Comparison of ENCODE assay signal across 11 mouse cellular contexts in the genomic region with DNA sequence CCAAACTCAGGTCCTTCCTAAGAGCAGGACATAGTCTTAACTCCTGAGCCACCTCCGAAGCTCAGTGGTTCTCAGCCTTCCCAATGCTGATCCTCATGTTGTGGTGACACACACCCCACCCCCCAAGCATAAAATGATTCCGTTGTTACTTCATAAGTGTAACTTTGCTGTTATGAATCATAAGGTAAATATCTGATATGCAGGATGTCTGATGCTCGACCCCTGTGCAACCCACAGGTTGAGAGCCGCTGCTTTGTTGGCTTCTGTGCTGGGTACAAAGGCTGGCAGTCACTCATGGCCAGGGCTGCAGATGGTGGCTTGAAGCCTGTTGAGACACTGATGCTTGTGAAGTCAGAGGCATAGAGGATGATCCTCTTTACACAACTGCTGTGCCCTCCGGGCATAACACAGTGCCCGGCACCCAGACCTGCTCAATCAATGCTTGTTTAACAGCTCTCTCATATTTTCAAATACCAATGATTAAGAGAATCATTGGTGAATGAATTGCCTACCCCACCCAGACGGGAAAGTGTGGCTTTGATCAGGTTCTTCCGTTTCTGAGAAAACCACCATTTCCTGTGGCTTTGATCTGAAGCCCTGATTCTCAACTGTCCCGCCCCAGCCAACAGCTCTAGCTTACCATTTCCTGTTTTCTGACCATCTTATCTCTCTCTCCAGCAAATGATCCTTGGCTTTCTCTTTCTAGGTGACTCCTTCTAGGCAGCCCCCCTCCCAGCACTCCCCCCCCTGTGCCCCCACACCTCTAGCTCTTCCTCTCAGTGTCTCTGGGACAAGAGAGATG. TPM values are rescaled to one million over a fixed set of nuclear protein-coding genes. Genes with fewer than 3 reads are reported as not detected.
DNase-seq lines count a peak whose midpoint lies in the region; ATAC-seq and TF ChIP-seq lines count a peak whose summit lies in the region.
"Had no signal": no experiment of that assay in that cellular context is flagged by ENCODE, and none has a peak within 500 bp of the region (broad histone marks: within the 10 kb centered on the region; RNA-seq: fewer than 3 reads in every experiment).

No protein-coding gene starts in this region.

- 62% methylated on average over 9 of the region's 9 CpGs for WGBS in limb, embryonic 10.5 days
- WGBS in stomach, postnatal 0 days = 57% methylated on average over 9 of the region's 9 CpGs
- 86% methylated on average over 9 of the region's 9 CpGs for WGBS in forebrain, embryonic 12.5 days

- no peaks in the 10 kb centered on the region for H3K79me2 ChIP-seq in C2C12 (ENCODE audit: control insufficient read depth, insufficient read depth)

- H3K4me1 ChIP-seq in limb, embryonic 10.5 days = peaks cover 57% of the 10 kb centered on the region
- peaks cover 9% of the 10 kb centered on the region for H3K4me1 ChIP-seq in stomach, postnatal 0 days (replicated peaks; ENCODE audit: control insufficient read depth, insufficient read depth)
- H3K4me1 ChIP-seq in forebrain, embryonic 12.5 days = 0 out of 2 replicates have a peak, but pooled peaks cover 4% of the 10 kb centered on the region

- peak; percentile 56 for DNase-seq in ES-CJ7 (ENCODE audit: low read depth, low spot score)
- DNase-seq in limb, embryonic 10.5 days (ENCODE audit: low spot score) = no peak
- no peak for DNase-seq in stomach, postnatal 0 days (ENCODE audit: low spot score)
- no peak for DNase-seq in kidney, postnatal 14 days
- no peak for DNase-seq in urinary bladder, adult 18-20 months (ENCODE audit: low spot score in 2 of 2)
- DNase-seq: right cerebral cortex, postnatal 25 days had no signal

- no peak for TF ChIP-seq CTCF in C2C12 (IDR thresholded peaks at IDR 0.05; ENCODE audit: control insufficient read depth, insufficient read depth, insufficient read length)
- TF ChIP-seq CTCF in stomach, postnatal 0 days (IDR thresholded peaks at IDR 0.05; ENCODE audit: low read depth) = no peak

- H3K9ac ChIP-seq in stomach, postnatal 0 days (ENCODE audit: low read length) = no peak overlapping the region
- no peak overlapping the region for H3K9ac ChIP-seq in forebrain, embryonic 12.5 days

- H3K27ac ChIP-seq in limb, embryonic 10.5 days = peak overlapping the region; percentile 74
- H3K27ac ChIP-seq in stomach, postnatal 0 days (replicated peaks) = 0 out of 2 replicates have a peak overlapping the region, but pooled peaks have one; percentile 81
- H3K27ac ChIP-seq in forebrain, embryonic 12.5 days = no peak overlapping the region
- H3K27ac ChIP-seq: midbrain, embryonic 10.5 days had no signal

- H3K4me2 ChIP-seq in stomach, postnatal 0 days (replicated peaks; ENCODE audit: low read depth) = no peak overlapping the region
- H3K4me2 ChIP-seq in forebrain, embryonic 12.5 days = no peak overlapping the region

- no peaks in the 10 kb centered on the region for H3K79me3 ChIP-seq in C2C12 (ENCODE audit: low read depth)

- no peaks in the 10 kb centered on the region for H3K9me3 ChIP-seq in limb, embryonic 10.5 days (replicated peaks)
- no peaks in the 10 kb centered on the region for H3K9me3 ChIP-seq in stomach, postnatal 0 days (ENCODE audit: control insufficient read depth, low read length)
- H3K9me3 ChIP-seq in forebrain, embryonic 12.5 days = no peaks in the 10 kb centered on the region
- H3K9me3 ChIP-seq: midbrain, embryonic 10.5 days had no signal

- H3K36me3 ChIP-seq in C2C12 (ENCODE audit: control insufficient read depth, insufficient read depth) = no peaks in the 10 kb centered on the region
- no peaks in the 10 kb centered on the region for H3K36me3 ChIP-seq in limb, embryonic 10.5 days
- H3K36me3 ChIP-seq in stomach, postnatal 0 days (ENCODE audit: control insufficient read depth, insufficient read depth, low read length) = no peaks in the 10 kb centered on the region
- no peaks in the 10 kb centered on the region for H3K36me3 ChIP-seq in forebrain, embryonic 12.5 days (replicated peaks)
- H3K36me3 ChIP-seq: midbrain, embryonic 10.5 days had no signal

- no peak overlapping the region for H3ac ChIP-seq in C2C12 (ENCODE audit: control insufficient read depth, insufficient read length, low read depth)

- no peak for TF ChIP-seq EP300 in stomach, postnatal 0 days (optimal IDR thresholded peaks at IDR 0.05)

- no peak for ATAC-seq in stomach, postnatal 0 days (ENCODE audit: low FRiP score, low TSS enrichment)
- no peak for ATAC-seq in forebrain, embryonic 12.5 days (ENCODE audit: low FRiP score)

- H3K4me3 ChIP-seq in C2C12 (ENCODE audit: insufficient read depth, poor library complexity, severe bottlenecking) = no peak overlapping the region
- H3K4me3 ChIP-seq in limb, embryonic 10.5 days = no peak overlapping the region
- H3K4me3 ChIP-seq in stomach, postnatal 0 days (ENCODE audit: low read depth, low read length) = no peak overlapping the region
- H3K4me3 ChIP-seq in forebrain, embryonic 12.5 days (replicated peaks) = no peak overlapping the region
- H3K4me3 ChIP-seq: erythroblast, embryonic 14.5 days; midbrain, embryonic 10.5 days had no signal

- H3K27me3 ChIP-seq in C2C12 (ENCODE audit: control insufficient read depth, insufficient read depth, insufficient read length) = no peaks in the 10 kb centered on the region
- no peaks in the 10 kb centered on the region for H3K27me3 ChIP-seq in limb, embryonic 10.5 days (ENCODE audit: low read depth, poor library complexity, severe bottlenecking)
- H3K27me3 ChIP-seq in stomach, postnatal 0 days (ENCODE audit: control insufficient read depth, insufficient read depth, low read length) = no peaks in the 10 kb centered on the region
- H3K27me3 ChIP-seq in forebrain, embryonic 12.5 days = no peaks in the 10 kb centered on the region

TF ChIP-seq in C2C12, 6 proteins besides CTCF, POLR2A, EP300 and RAD21:
- peak; percentile 17 for TF ChIP-seq FOSL1 (IDR thresholded peaks at IDR 0.05; ENCODE audit: insufficient read depth, low read length, poor library complexity, severe bottlenecking)
- no peak for TF ChIP-seq MYOD1 (IDR thresholded peaks at IDR 0.05; ENCODE audit: control insufficient read depth, insufficient read length, low read depth)
- TF ChIP-seq MAX (IDR thresholded peaks at IDR 0.05) = peak; percentile 62
- TF ChIP-seq CEBPB (IDR thresholded peaks at IDR 0.05; ENCODE audit: low read depth) = peak; percentile 46
- TF ChIP-seq MYOG (IDR thresholded peaks at IDR 0.05; ENCODE audit: control insufficient read depth, extremely low read depth, insufficient read length) = no peak
- TF ChIP-seq USF1 (IDR thresholded peaks at IDR 0.05; ENCODE audit: low read depth) = no peak

RNA-seq across cellular contexts. Expression of a gene that starts 15.7 kb away (rescaled TPM):
- 0.18 TPM for polyA plus RNA-seq in C2C12 (2012; fragmentation: generic; extraction: Trizol)
- 0.74 and 1.4 TPM in 2 replicates for polyA plus RNA-seq in limb, embryonic 10.5 days (2016; fragmentation: Nextera tagmentation; extraction: Ambion mirVana)
- 0.82 and 1.1 TPM in 2 replicates for polyA plus RNA-seq in stomach, postnatal 0 days (2015; fragmentation: Nextera tagmentation; extraction: Ambion mirVana)
- polyA plus RNA-seq in forebrain, embryonic 12.5 days (2016; fragmentation: Nextera tagmentation; extraction: Ambion mirVana) = 0.04 and 0.29 TPM in 2 replicates
- polyA plus RNA-seq: erythroblast, embryonic 14.5 days; neural tube, embryonic 14.5 days had no signal

RNA-seq across cellular contexts. Expression of a gene that starts 50.1 kb away (rescaled TPM):
- polyA plus RNA-seq in C2C12 (2012; fragmentation: generic; extraction: Trizol) = 0.02 TPM
- polyA plus RNA-seq in limb, embryonic 10.5 days (2016; fragmentation: Nextera tagmentation; extraction: Ambion mirVana) = 0.82 and 1.3 TPM in 2 replicates
- polyA plus RNA-seq in stomach, postnatal 0 days (2015; fragmentation: Nextera tagmentation; extraction: Ambion mirVana) = 0.05 and 0.07 TPM in 2 replicates
- polyA plus RNA-seq in forebrain, embryonic 12.5 days (2016; fragmentation: Nextera tagmentation; extraction: Ambion mirVana) = 0.19 TPM in 1 of 2 replicates, not detected in the other
- polyA plus RNA-seq: erythroblast, embryonic 14.5 days; neural tube, embryonic 14.5 days had no signal
